Mouse (Mus musculus): ENCODE data around the gene Olfml3.

DNA sequence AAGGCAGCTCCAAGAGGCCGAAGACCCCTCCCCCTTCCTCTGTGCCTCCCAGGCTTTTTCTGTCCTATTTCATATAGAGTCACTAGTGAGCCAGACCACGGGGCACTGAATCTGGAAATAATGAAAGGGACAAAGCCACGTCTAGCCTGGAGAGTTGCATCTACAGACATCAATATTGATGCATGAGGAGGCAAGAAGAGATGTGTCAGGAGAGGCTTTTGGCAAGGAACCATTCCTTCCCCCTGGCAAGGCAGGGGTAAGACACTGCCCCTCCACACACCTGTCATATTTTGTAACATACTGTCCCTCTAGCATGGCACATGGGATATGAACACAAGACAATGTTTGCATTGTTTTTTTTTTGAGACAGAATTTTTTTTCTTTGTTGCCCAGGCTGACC is 11.2 kb downstream of the Olfml3 start:
- TF ChIP-seq POLR2A (IDR thresholded peaks at IDR 0.05; ENCODE audit: extremely low read depth, insufficient read depth, low read length): no peak
- no peak for TF ChIP-seq CTCF (IDR thresholded peaks at IDR 0.05; ENCODE audit: low read depth, low read length)

Measured in liver, adult 2 months (tissue).